Mouse (Mus musculus) kidney, postnatal 0 days (tissue): ENCODE measurements around the gene Arid5b. TPM values are rescaled to one million over a fixed set of nuclear protein-coding genes. Genes with fewer than 3 reads are reported as not detected.

ENCODE experiments used
- ATAC-seq: fragments of 200-750 bp; cut with Nextera tagmentation; replicated peaks from 2 replicates; pipeline ENCODE4 v1.8.0; 2017; ENCODE audit warnings: low read depth, moderate number of reproducible peaks, moderate TSS enrichment, moderate library complexity; ENCODE audit not compliant: low FRiP score
- DNase-seq: peaks from one replicate; pipeline ENCODE4 v3.0.0-alpha.2; 2016; ENCODE audit warnings: low spot score
- H3K27ac ChIP-seq: fragments of 300-500 bp; sonication (generic); 2 replicates; pipeline ENCODE4 v1.5.1; 2014; ENCODE audit warnings: mild to moderate bottlenecking
- H3K27me3 ChIP-seq: fragments of 300-500 bp; sonication (generic); 2 replicates; pipeline ENCODE4 v1.6.1; 2014; ENCODE audit warnings: low read length, mixed read lengths; ENCODE audit not compliant: insufficient read depth
- H3K36me3 ChIP-seq: fragments of 300-500 bp; sonication (generic); 2 replicates; pipeline ENCODE4 v1.6.1; 2014; ENCODE audit warnings: low read length, mixed read lengths; ENCODE audit not compliant: insufficient read depth
- H3K4me1 ChIP-seq: fragments of 300-500 bp; sonication (generic); replicated peaks from 2 replicates; pipeline ENCODE4 v1.6.1; 2014; ENCODE audit warnings: antibody characterized with exemption, low read length, mixed read lengths; ENCODE audit not compliant: insufficient read depth
- H3K4me2 ChIP-seq: fragments of 300-500 bp; sonication (generic); 2 replicates; pipeline ENCODE4 v1.6.1; 2014; ENCODE audit warnings: mild to moderate bottlenecking, low read length, moderate library complexity, mixed read lengths
- H3K4me3 ChIP-seq: fragments of 300-500 bp; sonication (generic); replicated peaks from 2 replicates; pipeline ENCODE4 v1.5.1; 2014; ENCODE audit warnings: low read depth, low read length
- H3K9ac ChIP-seq: fragments of 300-500 bp; sonication (generic); 2 replicates; pipeline ENCODE4 v1.6.1; 2014; ENCODE audit warnings: low read depth, low read length
- H3K9me3 ChIP-seq: fragments of 300-500 bp; sonication (generic); replicated peaks from 2 replicates; pipeline ENCODE4 v1.6.1; 2016; ENCODE audit warnings: low read length, inconsistent platforms, mixed read lengths
- CTCF ChIP-seq: IDR thresholded peaks from 2 replicates; pipeline ENCODE4 v1.5.1; 2016; ENCODE audit warnings: antibody characterized with exemption, low read depth, mild to moderate bottlenecking, moderate library complexity
- WGBS: fragments of 180-500 bp; shearing (Covaris S2); extraction: QIAGEN DNeasy Blood & Tissue Kit; methylation state at CpG from one replicate; pipeline ENCODE4 v1.1.7; 2014; 5-methylcytosine and 5-hydroxymethylcytosine counted together
- polyA plus RNA-seq: library from polyadenylated mRNA; unstranded; fragments of >200 nt; fragmentation: Nextera tagmentation; extraction: Ambion mirVana; gene quantifications from 2 replicates; pipeline ENCODE4 v1.2.1, GENCODE M21; 2015

Gene Arid5b
- polyA plus RNA-seq, 1 experiment from 2014 or later: 30.3 TPM

DNA sequence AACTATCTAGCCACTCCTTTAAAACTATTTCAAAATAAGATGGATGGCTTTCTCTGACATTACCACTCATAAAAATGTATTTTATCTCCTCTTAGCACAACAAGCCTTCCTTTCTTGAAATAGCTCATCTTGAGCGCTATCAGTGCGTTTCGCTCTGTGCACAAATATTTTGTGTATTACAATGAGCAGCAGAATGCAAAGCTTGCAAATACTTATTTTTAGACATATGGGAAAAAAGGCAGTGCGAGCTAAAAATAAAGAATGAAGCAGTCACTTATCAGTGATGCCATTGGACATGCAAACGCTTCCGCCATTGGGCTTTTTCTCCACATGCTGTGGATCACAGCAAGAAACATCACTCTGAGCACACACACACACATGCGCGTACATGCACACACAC, 110.4 kb downstream of the Arid5b start:
- H3K36me3 ChIP-seq: no peaks in the 10 kb centered on the region
- peak; percentile 60 for DNase-seq
- H3K9ac ChIP-seq: no peak overlapping the region
- peaks cover 23% of the 10 kb centered on the region; the same call in 1 of the 2 replicates for H3K4me1 ChIP-seq
- H3K9me3 ChIP-seq: no peaks in the 10 kb centered on the region
- no peak for TF ChIP-seq CTCF
- no peak overlapping the region for H3K4me3 ChIP-seq
- no peak for ATAC-seq
- H3K4me2 ChIP-seq: no peak overlapping the region
- no peaks in the 10 kb centered on the region for H3K27me3 ChIP-seq
- 0 out of 2 replicates have a peak overlapping the region, but pooled peaks have one; percentile 67 for H3K27ac ChIP-seq
- 71% methylated on average over 8 of the region's 8 CpGs for WGBS

- H3K36me3 ChIP-seq: 0 out of 2 replicates have a peak, but pooled peaks cover 4% of the 10 kb centered on the region
- H3K27ac ChIP-seq: peak overlapping the region; percentile 70
- H3K9ac ChIP-seq: no peak overlapping the region
- H3K4me3 ChIP-seq: no peak overlapping the region
- 65% methylated on average over 4 of the region's 4 CpGs for WGBS
- H3K4me1 ChIP-seq: peaks cover 23% of the 10 kb centered on the region; the same call in 1 of the 2 replicates
- no peak for DNase-seq
- no peaks in the 10 kb centered on the region for H3K27me3 ChIP-seq
- H3K4me2 ChIP-seq: no peak overlapping the region
- ATAC-seq: no peak
- TF ChIP-seq CTCF: no peak
- H3K9me3 ChIP-seq: no peaks in the 10 kb centered on the region
These were observed 111.4 kb downstream of the Arid5b start for GRCm38 (mm10) chr10:68167118-68167517.

GRCm38 (mm10) chr10:68166695-68167086, 111.8 kb downstream of the Arid5b start:
- 37% methylated on average over 2 of the region's 2 CpGs for WGBS
- no peak for DNase-seq
- H3K4me2 ChIP-seq: no peak overlapping the region
- H3K27ac ChIP-seq: peak overlapping the region; percentile 70
- peaks cover 23% of the 10 kb centered on the region; the same call in 1 of the 2 replicates for H3K4me1 ChIP-seq
- 0 out of 2 replicates have a peak, but pooled peaks cover 4% of the 10 kb centered on the region for H3K36me3 ChIP-seq
- H3K9ac ChIP-seq: no peak overlapping the region
- no peak overlapping the region for H3K4me3 ChIP-seq
- no peaks in the 10 kb centered on the region for H3K27me3 ChIP-seq
- no peak for TF ChIP-seq CTCF
- no peak for ATAC-seq
- no peaks in the 10 kb centered on the region for H3K9me3 ChIP-seq

DNA sequence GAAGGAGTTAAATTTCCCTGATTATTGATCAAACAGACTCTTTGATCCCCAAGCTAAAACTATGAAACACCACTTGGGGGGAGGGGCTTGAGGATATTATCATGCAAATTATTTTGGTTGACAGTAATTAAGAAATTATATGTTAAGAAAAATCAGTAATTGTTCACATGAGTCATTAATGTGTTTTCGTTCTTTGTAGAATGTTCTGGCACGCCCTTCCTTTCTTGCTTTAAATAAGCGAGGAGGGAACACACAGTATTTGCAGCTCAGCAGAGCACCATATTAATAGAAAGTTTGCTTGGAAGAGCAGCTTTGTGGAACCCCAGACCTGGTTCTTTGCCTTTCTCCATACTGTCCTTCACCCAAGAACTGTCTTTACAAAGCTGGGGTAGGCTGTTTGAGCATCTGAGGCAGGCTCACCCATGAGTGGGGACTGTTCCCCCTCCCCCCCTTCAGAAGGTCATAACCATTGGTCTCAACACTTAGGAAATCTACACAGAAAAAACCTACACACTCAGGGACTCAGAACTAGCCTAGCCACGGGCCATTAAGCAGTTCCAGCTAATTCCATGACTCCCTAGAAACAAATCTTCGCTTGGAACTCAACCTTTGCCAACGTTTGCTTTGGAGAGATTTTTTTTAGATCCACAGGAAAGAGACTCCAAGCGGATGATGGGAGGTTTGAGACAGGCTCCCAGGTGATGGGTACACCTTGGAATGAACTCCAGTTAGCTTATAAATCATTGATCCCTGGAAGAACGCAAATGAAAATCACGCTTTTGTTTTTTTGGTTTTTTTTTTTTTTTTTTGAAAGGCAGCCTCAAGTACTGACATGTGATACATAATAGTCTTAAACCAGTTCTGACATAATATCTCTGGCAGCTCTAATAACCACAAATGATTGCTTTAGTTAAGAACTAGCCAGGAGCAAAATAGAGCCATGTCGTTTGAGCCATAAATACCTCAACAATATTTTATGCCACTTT, 112.5 kb downstream of the Arid5b start:
- Histone ChIP-seq H3K27ac (peak overlapping the region; percentile 81), H3K9ac (no peak overlapping the region), H3K9me3 (no peaks in the 10 kb centered on the region), H3K4me2 (peak overlapping the region; percentile 14; the same call in 1 of the 2 replicates), H3K4me3 (no peak overlapping the region), H3K36me3 (0 out of 2 replicates have a peak, but pooled peaks cover 4% of the 10 kb centered on the region), H3K27me3 (no peaks in the 10 kb centered on the region), H3K4me1 (peaks cover 23% of the 10 kb centered on the region; the same call in 1 of the 2 replicates)
- WGBS: 20% methylated on average over 10 of the region's 10 CpGs
- DNase-seq: peak; percentile 83
- no peak for TF ChIP-seq CTCF
- peak; percentile 66; the same call in 1 of the 2 replicates for ATAC-seq

DNA sequence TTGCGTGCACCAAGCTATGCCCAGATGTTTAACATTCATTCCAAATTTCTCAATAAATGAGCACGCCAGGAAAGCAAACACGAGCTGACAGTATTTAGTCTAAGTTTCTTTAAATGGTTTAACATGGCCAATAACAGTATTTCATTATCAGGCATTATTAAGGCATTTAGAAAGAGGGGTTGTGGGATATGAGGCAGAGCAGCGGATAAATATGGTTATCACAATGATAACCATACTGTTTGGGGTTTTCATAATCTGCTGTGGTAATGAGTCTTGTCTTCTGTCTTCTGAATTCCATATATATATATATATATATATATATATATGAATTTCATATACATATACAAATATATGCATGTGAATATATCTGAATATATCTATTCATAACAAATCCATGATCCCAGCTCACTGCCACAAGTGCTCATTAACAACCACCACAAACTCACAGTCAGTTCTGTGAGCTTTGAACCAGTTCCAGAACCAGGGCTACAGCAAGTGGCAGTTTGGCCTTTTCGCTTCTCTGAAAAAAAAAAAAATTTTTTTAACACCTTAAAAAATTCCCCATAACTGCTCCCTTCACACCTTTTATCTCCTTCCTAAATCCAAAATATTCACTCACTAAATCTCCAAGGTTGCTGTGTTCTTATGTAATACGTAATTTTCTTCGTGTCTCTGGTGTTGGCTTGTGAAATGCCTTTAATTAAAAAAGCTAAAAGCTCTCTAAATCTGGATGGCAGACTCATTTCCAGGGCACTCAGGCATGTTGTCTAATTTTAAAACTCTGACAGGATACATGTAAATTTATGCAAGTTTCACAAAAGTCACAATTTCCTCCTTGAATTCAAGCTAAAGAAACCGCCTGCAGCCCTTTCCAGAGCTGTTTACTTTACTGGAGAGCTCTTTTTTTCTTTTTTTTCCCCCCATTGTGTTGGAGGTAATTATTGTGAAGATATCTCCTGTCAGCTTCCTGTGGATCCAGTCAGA, 113.5 kb downstream of the Arid5b start:
- H3K9ac ChIP-seq: no peak overlapping the region
- H3K4me1 ChIP-seq: peaks cover 23% of the 10 kb centered on the region; the same call in 1 of the 2 replicates
- peak overlapping the region; percentile 14; the same call in 1 of the 2 replicates for H3K4me2 ChIP-seq
- WGBS: 64% methylated on average over 8 of the region's 8 CpGs
- no peaks in the 10 kb centered on the region for H3K9me3 ChIP-seq
- H3K4me3 ChIP-seq: no peak overlapping the region
- DNase-seq (peak; percentile 42), ATAC-seq (no peak)
- peak overlapping the region; percentile 81 for H3K27ac ChIP-seq
- no peak for TF ChIP-seq CTCF
- H3K36me3 ChIP-seq: 0 out of 2 replicates have a peak, but pooled peaks cover 4% of the 10 kb centered on the region
- no peaks in the 10 kb centered on the region for H3K27me3 ChIP-seq
